Mouse (Mus musculus) megakaryocyte, embryonic 14.5 days (primary cell): ENCODE results near the gene Plod2.

ENCODE experiments used
- FLI1 ChIP-seq: IDR thresholded peaks from 2 replicates; pipeline ENCODE4 v1.6.1; 2012; ENCODE audit warnings: low read length, inconsistent platforms, mixed read lengths
- GATA1 ChIP-seq: IDR thresholded peaks from 3 replicates; pipeline ENCODE4 v1.6.1; 2012; ENCODE audit warnings: mixed read lengths, low read length, inconsistent platforms, borderline replicate concordance

DNA sequence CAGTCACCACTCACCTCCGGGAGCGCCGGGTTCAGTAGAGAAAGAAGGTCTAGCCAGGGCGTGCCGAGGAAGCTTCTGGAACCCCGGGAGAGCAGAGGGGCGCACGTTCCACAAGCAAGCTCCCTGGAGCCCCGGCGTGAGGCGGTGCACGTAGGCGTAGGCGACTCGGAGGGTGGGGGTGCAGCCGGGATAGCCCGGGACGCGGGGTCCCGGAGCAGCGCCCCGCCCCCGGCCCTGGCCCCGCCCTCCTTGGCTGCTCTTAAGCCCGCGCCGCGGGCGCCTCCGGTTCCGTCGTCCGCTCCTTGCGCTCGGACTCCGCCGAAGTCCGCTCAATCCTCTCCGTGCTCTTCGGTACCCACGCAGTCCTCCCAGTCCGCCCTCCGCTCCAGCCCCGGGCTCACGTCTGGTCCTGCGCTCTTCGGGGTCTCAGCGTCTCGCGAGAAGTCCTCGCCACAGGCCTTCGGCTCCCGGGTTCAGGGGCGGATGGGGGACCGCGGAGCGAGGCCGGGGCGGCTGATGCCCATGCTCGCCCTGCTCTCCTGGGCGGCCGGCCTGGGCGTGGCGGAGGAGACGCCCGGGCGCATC lies at the start of gene Plod2:
- TF ChIP-seq FLI1 (no peak), GATA1 (no peak)
